Comparison of ENCODE assay signal across 8 mouse cellular contexts in the genomic region with DNA sequence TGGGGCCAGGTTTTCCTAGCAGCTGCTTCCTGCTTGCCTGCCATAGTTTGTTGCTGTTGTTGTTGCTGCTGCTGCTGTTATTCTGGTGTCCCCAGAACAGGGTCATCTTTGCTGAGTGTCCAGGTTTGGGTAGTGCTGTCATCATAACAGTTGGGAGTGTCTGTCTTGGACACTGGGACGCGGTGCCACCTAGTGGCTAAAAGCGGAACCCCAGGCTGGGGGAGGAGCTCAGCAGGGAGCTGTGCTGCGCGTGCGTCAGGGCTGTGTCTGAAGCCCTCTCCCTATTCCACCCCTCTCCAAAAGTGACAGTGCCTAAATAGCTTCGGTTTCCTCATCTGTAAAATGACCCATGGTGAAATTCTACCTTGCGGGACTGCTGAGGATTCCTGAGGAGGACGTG. TPM values are rescaled to one million over a fixed set of nuclear protein-coding genes. Genes with fewer than 3 reads are reported as not detected.
DNase-seq lines count a peak whose midpoint lies in the region; ATAC-seq and TF ChIP-seq lines count a peak whose summit lies in the region.

No protein-coding gene starts in this region.

- POLR2A ChIA-PET in Patski (lab: Charles Lee) = interaction anchor here (1.3 to 1.5 kb wide), 3 partner anchors 88 to 116 kb away, joined by 3 to 6 read pairs (median 4); no protein-coding TSS in a partner anchor

- CTCF ChIA-PET in Patski (lab: Charles Lee) = interaction anchor here (0.6 to 8.3 kb wide), 27 partner anchors 8 to 223 kb away, joined by 3 to 80 read pairs (median 6); a partner anchor contains a TSS

- H3K27ac ChIP-seq in hindbrain, embryonic 14.5 days = peak overlapping the region; percentile 81; the same call in 1 of the 2 replicates

- DNase-seq in Patski (ENCODE audit: low read depth, low spot score) = no peak
- DNase-seq in cerebellum, postnatal 14 days = peak; percentile 99
- DNase-seq in frontal cortex, postnatal 25 days (ENCODE audit: low spot score in 2 of 2) = peak; percentile 97 to 99
- peak; percentile 89 for DNase-seq in hindbrain, embryonic 14.5 days (ENCODE audit: low spot score)
- peak; percentile 94 to 96 for DNase-seq in layer of hippocampus, postnatal 36 days
- DNase-seq in lung, postnatal 14 days = peak; percentile 98
- peak; percentile 92 for DNase-seq in ovary, postnatal 36 days (ENCODE audit: low spot score)
- peak; percentile 94 for DNase-seq in thymus, postnatal 14 days

- H3K4me1 ChIP-seq in hindbrain, embryonic 14.5 days (replicated peaks; ENCODE audit: control insufficient read depth, insufficient read depth, low read length) = peaks cover 14% of the 10 kb centered on the region

- WGBS in hindbrain, embryonic 14.5 days = 13% methylated on average over 9 of the region's 9 CpGs

- no peak overlapping the region for H3K4me2 ChIP-seq in hindbrain, embryonic 14.5 days (replicated peaks)

- no peaks in the 10 kb centered on the region for H3K27me3 ChIP-seq in Patski
- H3K27me3 ChIP-seq in hindbrain, embryonic 14.5 days (ENCODE audit: control insufficient read depth, insufficient read depth, low read length) = peaks cover 9% of the 10 kb centered on the region

- peak; percentile 63 for ATAC-seq in Patski
- ATAC-seq in hindbrain, embryonic 14.5 days (ENCODE audit: low FRiP score) = peak; percentile 51

- H3K9ac ChIP-seq in hindbrain, embryonic 14.5 days = no peak overlapping the region

- TF ChIP-seq CTCF in Patski (IDR thresholded peaks at IDR 0.05) = peak; percentile 98

- H3K4me3 ChIP-seq in hindbrain, embryonic 14.5 days (replicated peaks; ENCODE audit: low read length) = no peak overlapping the region

- no peaks in the 10 kb centered on the region for H3K36me3 ChIP-seq in hindbrain, embryonic 14.5 days (replicated peaks; ENCODE audit: control insufficient read depth, insufficient read depth)

- in situ Hi-C loops in Patski (cut with MboI; ENCODE audit: low pct_unique_long_range_greater_than_20kb) = loop anchor here (5.0 to 10.0 kb wide), 2 partner anchors 118 to 451 kb away; no protein-coding TSS in a partner anchor

- no peaks in the 10 kb centered on the region for H3K9me3 ChIP-seq in hindbrain, embryonic 14.5 days (ENCODE audit: control insufficient read depth, low read length)

RNA-seq across cellular contexts. Expression of a gene that starts 7.1 kb away (rescaled TPM):
- 12.5 TPM for polyA plus RNA-seq in Patski (2021)
- 13.5 and 14.6 TPM in 2 replicates for polyA plus RNA-seq in hindbrain, embryonic 14.5 days (2014; fragmentation: Nextera tagmentation; extraction: Ambion mirVana)
- 10 to 100 TPM in 1 of 2 experiments, 1 to 10 TPM in 1; 9.4 to 10.5 TPM for total RNA-seq in layer of hippocampus, postnatal 36 days (2021)

RNA-seq across cellular contexts. Expression of a gene that starts 15.4 kb away (rescaled TPM):
- 32.5 TPM for polyA plus RNA-seq in Patski (2021)
- polyA plus RNA-seq in hindbrain, embryonic 14.5 days (2014; fragmentation: Nextera tagmentation; extraction: Ambion mirVana) = 78.8 and 82.4 TPM in 2 replicates
- 100 to 1,000 TPM; 387 to 434 TPM for total RNA-seq in layer of hippocampus, postnatal 36 days (2021)

RNA-seq across cellular contexts. Expression of a gene that starts 15.8 kb away (rescaled TPM):
- polyA plus RNA-seq in Patski (2021) = 31.8 TPM
- polyA plus RNA-seq in hindbrain, embryonic 14.5 days (2014; fragmentation: Nextera tagmentation; extraction: Ambion mirVana) = 35.0 and 37.4 TPM in 2 replicates
- 10 to 100 TPM; 23.2 to 25.7 TPM for total RNA-seq in layer of hippocampus, postnatal 36 days (2021)

RNA-seq across cellular contexts. Expression of a gene that starts 24.9 kb away (rescaled TPM):
- 126 TPM for polyA plus RNA-seq in Patski (2021)
- polyA plus RNA-seq in hindbrain, embryonic 14.5 days (2014; fragmentation: Nextera tagmentation; extraction: Ambion mirVana) = 75.7 and 81.1 TPM in 2 replicates
- total RNA-seq in layer of hippocampus, postnatal 36 days (2021) = 10 to 100 TPM; 67.9 to 68.5 TPM

RNA-seq across cellular contexts. Expression of a gene that starts 31.2 kb away (rescaled TPM):
- polyA plus RNA-seq in Patski (2021) = 1,232 TPM
- 574 and 709 TPM in 2 replicates for polyA plus RNA-seq in hindbrain, embryonic 14.5 days (2014; fragmentation: Nextera tagmentation; extraction: Ambion mirVana)
- total RNA-seq in layer of hippocampus, postnatal 36 days (2021) = 100 to 1,000 TPM; 557 to 631 TPM
